Mouse (Mus musculus): ENCODE results near the gene Ap3b1. TPM values are rescaled to one million over a fixed set of nuclear protein-coding genes. Genes with fewer than 3 reads are reported as not detected.

The Ap3b1 gene
- total RNA-seq, 2 experiments from 2014 or later = 47.4 to 85.3 TPM

DNA sequence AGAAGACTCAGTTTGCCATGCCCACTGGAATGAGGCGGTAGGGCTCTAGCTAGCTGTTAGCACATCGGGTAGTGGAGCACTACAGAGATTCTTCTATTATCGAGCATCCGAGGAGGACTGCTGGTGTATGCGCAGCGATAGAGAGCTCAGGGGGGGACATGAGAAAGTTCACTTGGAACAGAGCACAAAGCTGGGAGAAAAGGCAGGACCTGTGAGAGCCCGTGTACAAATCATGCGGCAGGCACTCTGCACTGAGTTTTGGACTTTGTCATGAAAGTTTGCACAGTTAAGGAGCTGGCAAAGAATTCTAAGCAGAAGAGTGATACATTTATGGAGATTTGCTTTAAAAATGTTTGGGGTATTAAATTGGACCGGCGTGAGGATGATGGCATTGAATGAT lies 11.8 kb downstream of the Ap3b1 start:
- ATAC-seq (replicated peaks; ENCODE audit: low FRiP score, low TSS enrichment, poor library complexity, severe bottlenecking) = no peak

DNA sequence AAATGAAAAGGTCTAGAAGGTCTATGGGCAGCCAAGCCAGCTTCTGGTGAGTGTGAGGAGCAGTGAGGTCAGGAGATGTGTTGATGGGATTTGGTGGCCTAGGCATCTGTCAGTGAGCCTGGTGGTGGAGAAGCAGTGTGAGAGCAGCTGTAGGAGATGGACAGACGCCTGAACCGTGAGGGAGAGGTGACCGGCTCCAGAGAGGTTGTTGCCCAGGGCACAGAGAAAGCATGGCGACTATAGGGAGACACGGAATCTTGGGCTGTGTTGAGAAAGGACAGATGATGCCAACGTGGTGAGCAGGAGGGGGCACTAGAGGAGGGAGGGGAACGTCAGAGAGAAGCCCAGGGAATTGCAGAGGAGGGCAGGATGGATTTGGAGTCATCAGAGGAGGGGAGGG lies 13.3 kb downstream of the Ap3b1 start:
- no peak for ATAC-seq (replicated peaks; ENCODE audit: low FRiP score, low TSS enrichment, poor library complexity, severe bottlenecking)

DNA sequence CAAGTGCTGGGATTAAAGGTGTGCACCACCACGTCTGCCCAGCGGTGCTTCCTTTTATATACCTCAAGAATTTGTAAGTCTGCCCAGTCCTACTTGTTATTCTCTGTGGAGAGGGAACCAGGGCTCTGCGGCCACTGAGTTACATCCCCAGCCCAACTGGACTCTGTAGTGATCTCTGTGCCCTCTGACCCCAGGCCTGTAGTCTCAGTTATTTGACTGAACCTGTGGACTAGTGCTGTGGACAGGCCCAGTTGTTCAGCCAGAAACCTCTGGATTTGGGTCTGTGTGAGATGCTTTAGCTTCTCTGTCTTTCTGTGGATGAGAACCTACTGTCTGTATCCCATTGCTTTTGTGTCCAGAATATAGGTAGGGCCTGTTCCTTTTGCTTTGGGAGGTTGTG lies 15.4 kb downstream of the Ap3b1 start:
- ATAC-seq (replicated peaks; ENCODE audit: low FRiP score, low TSS enrichment, poor library complexity, severe bottlenecking) = no peak

DNA sequence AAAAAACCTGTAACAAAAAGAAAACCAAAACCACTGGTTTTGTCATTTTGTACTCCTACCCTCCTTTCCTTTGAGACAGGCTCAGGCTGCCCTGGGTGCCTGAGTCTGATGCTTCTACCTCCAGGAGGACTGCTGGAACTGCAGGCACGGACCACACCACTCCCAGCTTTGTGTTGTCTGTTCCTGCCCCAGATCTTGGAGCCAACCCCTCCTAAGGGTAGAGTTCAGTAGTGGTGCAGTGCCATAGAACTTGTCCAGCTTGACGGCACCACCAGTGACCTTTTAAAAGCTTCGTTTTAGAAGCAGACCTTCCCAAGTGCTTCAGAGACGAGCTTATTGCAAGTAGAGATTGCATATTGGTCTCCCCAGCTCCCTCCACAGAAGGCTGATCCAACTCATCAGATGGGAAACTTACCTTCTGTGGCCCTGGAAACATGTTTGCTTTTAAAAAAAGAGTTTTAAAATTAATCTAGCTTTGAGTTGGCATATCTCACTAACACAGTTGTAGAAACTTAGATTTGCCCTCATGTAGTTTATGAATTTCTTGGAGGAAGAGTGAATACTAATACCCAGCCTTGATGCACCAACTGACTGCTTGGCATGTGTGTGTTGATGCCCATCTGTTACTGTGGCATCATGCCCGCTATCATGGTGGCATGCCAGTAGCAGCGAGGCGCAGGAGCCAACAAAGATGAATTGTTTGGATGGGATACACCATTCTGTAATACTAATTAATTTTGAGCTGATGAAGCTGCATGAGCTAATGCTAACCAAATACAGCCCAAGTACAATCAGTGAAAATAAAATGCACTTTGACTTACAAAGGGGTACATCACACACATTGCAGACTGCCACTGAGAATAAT lies 17.0 kb downstream of the Ap3b1 start:
- ATAC-seq (replicated peaks; ENCODE audit: low FRiP score, low TSS enrichment, poor library complexity, severe bottlenecking) = no peak

DNA sequence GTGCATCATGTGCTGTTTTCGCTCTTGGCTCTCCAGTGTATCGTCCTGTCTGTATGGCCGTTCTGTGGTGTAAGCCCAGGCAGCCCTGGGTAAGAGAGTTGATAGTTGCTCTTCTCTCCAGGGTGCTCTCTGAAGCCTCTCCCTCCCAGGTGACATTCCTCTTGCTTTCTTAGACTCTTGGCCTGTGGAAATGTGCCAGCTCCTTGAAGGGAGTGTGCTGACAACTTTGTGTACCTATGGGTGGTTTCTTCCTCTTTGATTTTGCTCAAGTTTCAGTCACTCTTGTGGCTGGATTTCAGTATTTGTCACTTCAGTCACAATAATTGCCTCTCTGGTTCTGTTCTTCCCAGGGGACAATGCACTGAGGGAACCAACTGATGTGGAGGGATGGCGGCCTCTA lies 20.2 kb downstream of the Ap3b1 start:
- ATAC-seq (replicated peaks; ENCODE audit: low FRiP score, low TSS enrichment, poor library complexity, severe bottlenecking) = no peak

DNA sequence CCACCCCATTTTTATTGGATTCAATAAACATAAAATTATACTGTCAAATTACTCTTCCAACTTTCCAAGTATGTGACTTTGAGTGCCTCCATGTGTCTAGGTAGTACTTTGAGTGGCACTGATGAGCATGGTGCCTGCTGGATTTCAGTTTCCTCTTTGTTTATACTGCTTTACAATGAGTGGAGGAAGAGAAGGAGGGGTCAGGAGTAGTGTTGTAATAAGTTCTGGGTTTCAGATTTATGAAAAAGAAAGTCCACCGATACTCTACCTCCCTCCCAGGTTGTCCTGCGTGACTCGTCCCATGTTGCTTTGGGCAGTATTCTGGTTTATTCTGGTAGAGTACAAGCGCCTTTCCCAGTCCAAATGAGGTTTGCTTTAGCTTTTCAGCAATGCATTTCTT lies 22.7 kb downstream of the Ap3b1 start:
- ATAC-seq (replicated peaks; ENCODE audit: low FRiP score, low TSS enrichment, poor library complexity, severe bottlenecking) = 0 out of 2 replicates have a peak, but pooled peaks have one; percentile 4

DNA sequence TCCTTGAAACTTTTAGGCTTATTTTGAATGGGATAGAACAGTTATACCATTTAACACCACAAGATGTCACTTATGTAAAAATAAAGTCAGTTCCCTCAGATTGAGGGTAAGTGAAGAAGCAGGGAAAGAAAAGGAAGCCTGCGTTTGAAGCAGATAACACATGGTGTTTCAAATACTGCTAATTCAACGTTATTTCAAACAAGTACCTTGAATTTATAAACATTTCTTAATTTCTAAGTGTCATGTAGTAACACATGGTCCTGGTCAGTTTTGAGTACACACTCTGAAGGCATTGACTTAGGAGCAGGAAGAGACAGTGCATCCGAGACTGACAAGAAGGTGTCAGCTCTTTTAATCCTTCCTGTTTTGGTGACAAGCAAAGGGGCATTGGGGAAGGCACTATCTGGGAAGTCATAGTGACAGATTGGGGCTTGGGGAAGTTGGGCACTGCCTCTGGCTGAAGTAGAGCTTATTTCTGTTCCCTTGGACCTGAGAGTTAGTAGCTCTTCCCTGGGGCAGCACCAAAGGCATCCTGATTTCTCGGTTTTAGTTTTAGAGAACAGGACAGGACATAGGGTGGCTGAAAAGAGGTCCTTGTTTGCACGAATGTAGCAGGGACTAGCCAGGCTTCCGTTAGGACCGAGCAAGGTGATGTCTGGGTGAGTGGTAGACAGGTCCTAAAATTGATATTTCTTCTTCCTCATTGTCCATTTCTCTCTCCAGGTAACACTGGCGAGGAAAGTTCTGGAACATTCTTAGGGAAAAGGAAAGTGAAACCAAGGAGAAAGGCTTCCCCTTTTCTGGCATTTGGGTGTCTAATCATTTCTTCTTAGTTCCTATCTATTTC lies 23.3 kb downstream of the Ap3b1 start:
- ATAC-seq (replicated peaks; ENCODE audit: low FRiP score, low TSS enrichment, poor library complexity, severe bottlenecking) = peak; percentile 82

DNA sequence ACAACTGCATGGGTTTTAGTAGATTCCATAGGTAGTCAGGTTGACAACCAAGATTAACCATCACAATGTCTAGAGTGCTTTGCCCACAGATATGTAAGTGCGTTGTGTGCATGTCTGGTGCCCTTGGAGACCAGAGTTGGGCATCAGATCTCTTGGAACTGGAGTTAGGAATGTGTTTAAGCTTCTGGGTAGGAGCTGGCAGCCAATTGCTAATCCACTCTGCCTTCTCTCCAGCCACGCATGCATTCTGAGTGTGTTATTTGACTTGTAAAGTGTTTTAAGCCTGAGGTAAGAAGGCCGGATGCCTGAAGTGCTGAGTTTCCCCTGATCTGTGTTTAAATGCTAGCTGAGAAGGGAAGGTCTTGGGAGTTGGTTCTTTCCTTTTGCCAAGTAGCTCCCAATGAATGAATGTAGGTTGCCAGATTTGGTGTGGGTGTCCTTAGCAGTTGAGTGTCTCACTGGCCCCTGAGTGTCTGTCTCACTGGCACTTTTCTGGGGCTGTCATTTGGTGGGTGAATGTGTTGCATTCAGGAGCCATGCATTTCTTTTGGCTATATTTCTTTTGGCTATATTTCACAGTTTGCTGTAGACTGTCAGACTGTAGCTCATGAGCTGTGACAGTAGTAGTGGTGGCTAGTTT lies 26.3 kb downstream of the Ap3b1 start:
- ATAC-seq (replicated peaks; ENCODE audit: low FRiP score, low TSS enrichment, poor library complexity, severe bottlenecking) = no peak

DNA sequence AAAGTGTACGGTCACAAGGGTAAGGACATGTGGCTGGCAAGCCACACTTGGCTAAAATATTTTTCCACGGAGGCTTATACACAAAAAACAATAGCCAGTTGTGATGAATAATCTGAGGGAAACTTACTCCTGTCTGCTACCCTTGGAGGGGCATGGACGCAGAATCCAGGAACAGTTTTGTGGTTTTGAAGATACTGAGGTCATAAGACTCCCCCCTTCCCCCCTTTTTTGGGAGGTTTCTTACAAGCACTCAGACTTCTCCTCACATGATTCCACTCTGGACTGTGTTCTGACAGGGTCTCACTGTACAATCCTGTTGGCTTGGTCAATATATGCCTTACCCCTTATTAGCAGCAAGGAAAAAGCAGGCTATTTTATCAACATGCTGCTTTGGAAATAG lies 29.8 kb downstream of the Ap3b1 start:
- no peak for ATAC-seq (replicated peaks; ENCODE audit: low FRiP score, low TSS enrichment, poor library complexity, severe bottlenecking)

DNA sequence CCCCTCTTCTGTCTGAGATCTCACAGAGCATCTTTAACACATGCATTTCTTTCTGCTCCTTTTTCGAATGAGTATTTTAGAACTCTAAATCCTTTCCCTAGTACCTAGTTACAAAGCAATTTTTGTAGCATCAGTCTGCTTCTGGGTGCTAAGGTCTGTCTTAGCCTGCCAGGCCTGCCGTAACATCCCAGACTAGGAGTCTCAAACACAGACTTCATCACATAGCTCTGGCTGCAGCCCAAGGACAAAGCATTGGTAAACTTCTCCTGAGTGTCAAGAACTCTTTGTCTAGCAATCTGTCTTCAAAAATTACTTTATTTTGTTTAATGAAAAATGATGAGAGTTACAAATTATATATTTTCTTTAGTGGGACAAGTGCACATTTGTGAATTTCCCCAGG lies 30.8 kb downstream of the Ap3b1 start:
- ATAC-seq (replicated peaks; ENCODE audit: low FRiP score, low TSS enrichment, poor library complexity, severe bottlenecking) = no peak

DNA sequence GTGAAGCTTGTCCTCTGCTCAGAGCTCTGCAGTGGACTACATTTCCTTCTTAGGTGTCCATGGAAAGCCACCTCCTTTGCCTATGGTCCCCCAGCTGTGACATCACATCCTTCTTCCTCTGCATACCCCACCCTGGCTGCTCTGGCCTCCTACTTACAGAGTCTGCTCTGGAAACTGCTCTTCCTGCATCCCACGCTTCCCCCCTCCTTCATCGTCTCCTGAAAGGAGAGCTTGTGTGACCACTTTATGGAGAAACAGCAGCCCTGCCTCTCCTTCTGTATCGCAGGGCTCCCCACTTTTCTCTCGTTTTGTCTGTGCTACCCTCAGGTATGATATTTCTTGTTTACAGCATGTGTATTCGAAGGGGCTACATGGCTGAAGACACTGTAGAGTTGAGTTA lies 33.5 kb downstream of the Ap3b1 start:
- no peak for ATAC-seq (replicated peaks; ENCODE audit: low FRiP score, low TSS enrichment, poor library complexity, severe bottlenecking)

DNA sequence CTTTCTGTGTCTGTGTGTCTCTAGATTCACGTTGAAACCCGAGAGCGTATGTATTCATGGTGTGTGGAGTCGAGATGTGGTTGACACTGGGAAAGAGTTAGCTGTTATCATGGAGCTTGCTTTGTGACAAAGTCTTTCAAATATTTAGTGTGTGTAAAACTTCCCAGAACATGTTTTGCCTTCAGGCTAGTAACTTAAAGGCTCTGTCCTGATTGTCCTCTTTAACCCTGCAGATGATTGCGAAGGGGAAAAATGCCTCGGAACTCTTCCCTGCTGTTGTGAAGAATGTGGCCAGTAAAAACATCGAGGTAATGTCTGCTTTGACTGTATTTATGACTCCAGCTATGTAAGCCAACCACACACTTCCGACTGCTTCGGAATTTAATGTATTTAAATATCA lies 35.7 kb downstream of the Ap3b1 start:
- no peak for ATAC-seq (replicated peaks; ENCODE audit: low FRiP score, low TSS enrichment, poor library complexity, severe bottlenecking)

DNA sequence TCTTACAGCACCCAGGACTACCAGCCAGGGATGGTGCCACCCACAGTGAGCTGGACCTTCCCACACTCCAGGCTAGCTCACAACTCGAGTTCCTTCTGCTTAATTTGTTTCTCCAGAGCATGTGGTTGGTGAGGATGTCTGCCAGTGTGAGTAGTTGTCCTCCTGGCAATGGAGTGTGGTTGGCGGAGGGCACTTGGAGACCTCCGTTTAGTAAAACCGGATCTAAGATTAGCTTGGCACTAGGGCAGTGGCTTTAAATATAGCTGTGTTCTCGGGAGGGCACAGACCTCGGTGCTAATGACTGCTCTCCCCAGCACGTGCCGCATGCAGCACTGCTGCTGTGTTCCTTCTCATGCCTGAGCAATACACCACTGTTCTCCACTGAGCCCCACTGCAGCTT lies 37.0 kb downstream of the Ap3b1 start:
- no peak for ATAC-seq (replicated peaks; ENCODE audit: low FRiP score, low TSS enrichment, poor library complexity, severe bottlenecking)

DNA sequence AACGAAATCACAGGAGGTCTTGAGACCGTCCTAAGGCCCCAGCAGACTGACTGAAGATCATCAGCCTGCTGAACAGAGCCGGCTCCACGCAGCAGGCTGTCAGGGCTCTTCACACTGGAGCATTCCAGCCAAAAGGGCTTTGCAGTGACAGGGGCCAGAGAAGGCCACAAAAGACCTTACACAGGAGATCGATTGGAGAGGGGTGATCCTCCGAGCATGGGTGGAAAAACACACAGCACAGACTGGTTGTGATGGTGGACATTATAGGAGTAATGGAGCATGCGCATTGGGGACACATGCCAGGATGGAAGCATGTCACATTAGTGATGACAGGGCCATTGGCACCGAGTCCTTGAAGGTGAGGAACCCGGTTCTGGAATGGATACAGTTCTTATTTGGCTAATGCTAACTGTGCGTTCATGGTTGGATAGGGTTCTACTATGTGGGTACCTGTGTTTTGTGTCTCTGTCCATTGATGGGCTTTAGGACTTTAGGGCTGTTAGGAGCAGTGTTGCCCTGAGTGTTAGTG lies 37.7 kb downstream of the Ap3b1 start:
- no peak for ATAC-seq (replicated peaks; ENCODE audit: low FRiP score, low TSS enrichment, poor library complexity, severe bottlenecking)

DNA sequence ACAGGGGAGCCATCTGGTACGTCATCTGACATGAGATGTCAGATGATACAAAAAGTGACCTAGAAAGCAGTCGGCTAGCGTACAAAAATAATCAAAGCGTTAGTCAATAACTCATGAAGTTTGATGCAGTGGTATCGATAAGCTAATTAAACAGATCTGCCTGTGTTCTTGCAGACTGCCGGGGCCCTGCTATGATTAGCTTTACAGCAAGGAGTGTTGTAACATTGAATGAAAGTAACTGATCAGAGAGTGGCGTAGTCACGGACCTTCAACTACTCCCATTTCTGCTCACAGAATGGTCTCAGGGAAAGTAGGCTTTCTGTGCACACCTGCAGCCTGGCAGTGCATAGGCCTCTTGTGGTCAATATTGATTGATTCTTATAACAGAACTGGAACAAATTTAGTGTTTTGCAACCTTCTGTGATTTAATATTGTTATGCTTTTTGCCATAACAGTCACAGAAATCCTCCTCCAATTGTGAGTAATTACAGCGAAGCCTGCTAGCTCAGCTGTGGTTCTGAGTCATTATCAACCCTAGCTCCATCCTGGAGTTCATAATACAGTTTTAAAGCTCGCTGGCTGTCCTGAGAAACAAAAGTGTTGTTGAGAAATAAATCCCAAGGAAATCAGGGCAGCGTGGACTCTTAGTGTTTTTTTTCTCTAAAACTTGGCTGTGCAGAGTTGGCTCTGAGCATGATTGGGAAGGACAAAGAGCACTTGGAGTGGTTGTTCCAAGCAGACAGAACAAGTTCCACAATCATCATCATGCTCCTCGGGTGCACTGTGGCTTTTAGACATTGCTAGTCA lies 40.0 kb downstream of the Ap3b1 start:
- no peak for ATAC-seq (replicated peaks; ENCODE audit: low FRiP score, low TSS enrichment, poor library complexity, severe bottlenecking)

DNA sequence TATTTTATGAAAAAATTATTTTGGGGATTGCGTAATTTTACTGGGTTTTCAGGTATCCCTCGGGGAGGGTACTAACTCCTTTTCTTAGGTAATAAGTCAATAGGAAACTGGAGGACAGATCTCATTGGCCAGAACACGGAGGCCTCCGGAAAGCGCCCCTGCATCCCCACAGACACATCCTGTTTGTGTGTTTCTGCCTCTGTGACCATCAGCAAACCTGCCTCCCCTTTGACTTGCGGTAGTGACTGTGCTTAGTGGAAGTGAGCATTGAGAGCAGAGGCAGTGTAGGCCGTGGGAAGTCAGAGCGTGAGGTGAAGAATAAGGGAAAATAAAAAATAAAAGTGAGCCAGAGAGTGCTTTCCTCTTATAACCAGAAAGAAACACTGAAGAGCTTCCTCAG lies 41.7 kb downstream of the Ap3b1 start:
- ATAC-seq (replicated peaks; ENCODE audit: low FRiP score, low TSS enrichment, poor library complexity, severe bottlenecking) = no peak

DNA sequence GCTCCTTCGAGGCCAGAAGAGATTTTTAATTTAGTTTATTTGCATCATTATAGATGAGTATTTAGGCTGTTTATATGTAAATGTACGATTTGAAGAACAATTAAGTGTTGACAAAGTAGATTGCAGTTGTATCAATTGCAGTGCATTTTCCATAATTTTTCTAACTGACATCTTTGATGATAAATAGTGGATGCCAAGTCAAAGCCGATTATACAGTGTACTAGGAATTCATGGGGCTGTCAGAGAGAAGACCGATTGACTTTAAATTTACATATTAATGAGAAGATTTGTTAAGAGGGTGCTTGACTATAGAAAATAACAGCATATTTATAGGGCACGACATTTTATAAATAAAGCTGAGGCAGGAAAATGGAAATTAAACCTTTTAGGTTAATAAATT lies 64.8 kb downstream of the Ap3b1 start:
- ATAC-seq (replicated peaks; ENCODE audit: low FRiP score, low TSS enrichment, poor library complexity, severe bottlenecking) = no peak

DNA sequence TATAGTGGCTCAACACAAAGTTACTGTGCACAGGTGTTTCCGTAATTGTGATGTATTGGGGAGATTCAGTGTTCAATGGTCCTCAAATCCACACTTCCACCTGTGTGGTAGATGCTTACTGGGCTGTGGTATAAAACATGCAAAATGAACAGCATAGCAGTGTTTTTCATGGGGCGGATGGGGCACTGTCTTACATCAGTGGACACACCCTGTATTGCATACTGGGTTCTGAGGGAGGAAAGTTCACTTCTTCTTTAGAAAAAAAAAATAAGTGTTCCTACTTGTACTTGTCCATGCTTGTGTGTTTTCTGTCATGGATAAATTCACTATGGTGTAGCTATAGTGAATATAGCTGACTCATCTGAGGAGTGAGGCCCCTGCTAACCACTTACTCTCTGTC lies 70.8 kb downstream of the Ap3b1 start:
- no peak for ATAC-seq (replicated peaks; ENCODE audit: low FRiP score, low TSS enrichment, poor library complexity, severe bottlenecking)

DNA sequence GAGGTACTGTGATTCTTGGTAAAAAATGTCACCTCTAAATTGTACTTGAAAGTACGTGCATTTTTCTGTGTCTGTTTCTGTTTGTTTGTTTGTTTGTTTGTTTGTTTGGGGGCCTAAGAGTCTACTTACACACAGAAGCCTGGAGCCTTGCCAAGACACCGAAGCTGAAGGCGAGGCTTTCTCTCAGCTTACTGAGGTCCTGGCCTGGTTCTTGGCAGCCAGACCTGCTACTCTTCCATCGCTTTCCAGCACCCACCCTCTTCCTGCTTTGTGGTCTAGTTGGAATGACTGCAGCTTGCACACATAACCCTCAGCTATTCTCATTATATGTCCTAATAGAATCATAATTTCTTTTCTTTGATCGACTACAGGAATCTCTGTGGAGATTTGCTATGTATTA lies 80.6 kb downstream of the Ap3b1 start:
- no peak for ATAC-seq (replicated peaks; ENCODE audit: low FRiP score, low TSS enrichment, poor library complexity, severe bottlenecking)
